Mouse (Mus musculus) T-cell, adult 2 months (primary cell): ENCODE results near the gene Cog8.
"Not testable (repeated sequence)": the region's sequence is repeated elsewhere in the genome, so short reads cannot be mapped to it uniquely, and the experiment has no call there.

Experiments
- DNase-seq: peaks from one replicate; pipeline ENCODE4 v3.0.0; 2022; ENCODE audit warnings: low spot score

The Cog8 gene

GRCm38 (mm10) chr8:107045478-107045877 is 11.0 kb downstream of the Cog8 start:
- no peak for DNase-seq

- DNase-seq, result no peak
These were observed 15.9 kb downstream of the Cog8 start for GRCm38 (mm10) chr8:107040632-107041031.

- no peak for DNase-seq
These were observed 19.9 kb downstream of the Cog8 start for GRCm38 (mm10) chr8:107036626-107037025.

GRCm38 (mm10) chr8:107035641-107036040 is 20.8 kb downstream of the Cog8 start:
- DNase-seq, result no peak

GRCm38 (mm10) chr8:107033609-107034008 is 22.9 kb downstream of the Cog8 start:
- DNase-seq, result not testable (repeated sequence)

- DNase-seq, result no peak
These were observed 24.9 kb downstream of the Cog8 start for GRCm38 (mm10) chr8:107031577-107032090.

GRCm38 (mm10) chr8:107030650-107031576 is 25.6 kb downstream of the Cog8 start, which contains the start of gene Vps4a:
Gene Vps4a (plus strand): TSS chr8:107031222.
- DNase-seq, result peak; percentile 93

GRCm38 (mm10) chr8:107030058-107030457 is 26.4 kb downstream of the Cog8 start:
- no peak for DNase-seq

GRCm38 (mm10) chr8:107029310-107029709 is 27.2 kb downstream of the Cog8 start:
- DNase-seq, result no peak

GRCm38 (mm10) chr8:107023479-107023878 is 33.0 kb downstream of the Cog8 start:
- DNase-seq, result no peak

GRCm38 (mm10) chr8:107014915-107015314 is 41.6 kb downstream of the Cog8 start:
- no peak for DNase-seq

- DNase-seq, result no peak
These were observed 43.8 kb downstream of the Cog8 start for GRCm38 (mm10) chr8:107012666-107013065.

- DNase-seq, result no peak
These were observed 48.7 kb downstream of the Cog8 start for GRCm38 (mm10) chr8:107007795-107008194.

- DNase-seq, result peak; percentile 84
These were observed 54.0 kb downstream of the Cog8 start for GRCm38 (mm10) chr8:107002532-107002931.

GRCm38 (mm10) chr8:106999068-106999467 is 57.4 kb downstream of the Cog8 start:
- no peak for DNase-seq

- no peak for DNase-seq
These were observed 59.1 kb downstream of the Cog8 start for GRCm38 (mm10) chr8:106997416-106997815.

- not testable (repeated sequence) for DNase-seq
These were observed 60.1 kb downstream of the Cog8 start for GRCm38 (mm10) chr8:106996339-106996738.
